Mouse (Mus musculus) liver, embryonic 15.5 days (tissue): ENCODE measurements around the gene Lacc1. TPM values are rescaled to one million over a fixed set of nuclear protein-coding genes. Genes with fewer than 3 reads are reported as not detected.
A peak's percentile ranks its signal among the peaks of the same experiment; 100 is the strongest.

Experiments
- ATAC-seq: fragments of 200-750 bp; cut with Nextera tagmentation; 2 replicates; pipeline ENCODE4 v1.8.0; 2017; ENCODE audit warnings: moderate number of reproducible peaks, mild to moderate bottlenecking, moderate library complexity; ENCODE audit not compliant: insufficient read depth
- H3K27ac ChIP-seq: fragments of 300-500 bp; sonication (generic); replicated peaks from 2 replicates; pipeline ENCODE4 v1.5.1; 2015; ENCODE audit warnings: mild to moderate bottlenecking, inconsistent platforms
- H3K27me3 ChIP-seq: fragments of 300-500 bp; sonication (generic); 2 replicates; pipeline ENCODE4 v1.6.1; 2015; ENCODE audit warnings: mild to moderate bottlenecking, inconsistent platforms
- H3K36me3 ChIP-seq: fragments of 300-500 bp; sonication (generic); replicated peaks from 2 replicates; pipeline ENCODE4 v1.6.1; 2015; ENCODE audit warnings: moderate library complexity, mild to moderate bottlenecking, inconsistent platforms
- H3K4me1 ChIP-seq: fragments of 300-500 bp; sonication (generic); replicated peaks from 2 replicates; pipeline ENCODE4 v1.6.1; 2015; ENCODE audit warnings: inconsistent platforms
- H3K4me2 ChIP-seq: fragments of 300-500 bp; sonication (generic); 2 replicates; pipeline ENCODE4 v1.6.1; 2015; ENCODE audit warnings: moderate library complexity, mild to moderate bottlenecking, inconsistent platforms
- H3K4me3 ChIP-seq: fragments of 300-500 bp; sonication (generic); replicated peaks from 2 replicates; pipeline ENCODE4 v1.5.1; 2015; ENCODE audit warnings: mild to moderate bottlenecking, inconsistent platforms
- H3K9ac ChIP-seq: fragments of 300-500 bp; sonication (generic); 2 replicates; pipeline ENCODE4 v1.6.1; 2015; ENCODE audit warnings: moderate library complexity, mild to moderate bottlenecking, inconsistent platforms
- H3K9me3 ChIP-seq: fragments of 300-500 bp; sonication (generic); replicated peaks from 2 replicates; pipeline ENCODE4 v1.6.1; 2016; ENCODE audit warnings: inconsistent platforms
- WGBS: fragments of 180-500 bp; shearing (Covaris S2); methylation state at CpG from one replicate; pipeline ENCODE4 v1.1.7; 2015; ENCODE audit warnings: mixed read lengths; ENCODE audit not compliant: insufficient replicate concordance; 5-methylcytosine and 5-hydroxymethylcytosine counted together
- polyA plus RNA-seq: library from polyadenylated mRNA; unstranded; fragments of >200 nt; fragmentation: Nextera tagmentation; extraction: Ambion mirVana; gene quantifications from 2 replicates; pipeline ENCODE4 v1.2.1, GENCODE M21; 2015

The Lacc1 gene
- 3.3 and 4.5 TPM in 2 replicates for polyA plus RNA-seq

DNA sequence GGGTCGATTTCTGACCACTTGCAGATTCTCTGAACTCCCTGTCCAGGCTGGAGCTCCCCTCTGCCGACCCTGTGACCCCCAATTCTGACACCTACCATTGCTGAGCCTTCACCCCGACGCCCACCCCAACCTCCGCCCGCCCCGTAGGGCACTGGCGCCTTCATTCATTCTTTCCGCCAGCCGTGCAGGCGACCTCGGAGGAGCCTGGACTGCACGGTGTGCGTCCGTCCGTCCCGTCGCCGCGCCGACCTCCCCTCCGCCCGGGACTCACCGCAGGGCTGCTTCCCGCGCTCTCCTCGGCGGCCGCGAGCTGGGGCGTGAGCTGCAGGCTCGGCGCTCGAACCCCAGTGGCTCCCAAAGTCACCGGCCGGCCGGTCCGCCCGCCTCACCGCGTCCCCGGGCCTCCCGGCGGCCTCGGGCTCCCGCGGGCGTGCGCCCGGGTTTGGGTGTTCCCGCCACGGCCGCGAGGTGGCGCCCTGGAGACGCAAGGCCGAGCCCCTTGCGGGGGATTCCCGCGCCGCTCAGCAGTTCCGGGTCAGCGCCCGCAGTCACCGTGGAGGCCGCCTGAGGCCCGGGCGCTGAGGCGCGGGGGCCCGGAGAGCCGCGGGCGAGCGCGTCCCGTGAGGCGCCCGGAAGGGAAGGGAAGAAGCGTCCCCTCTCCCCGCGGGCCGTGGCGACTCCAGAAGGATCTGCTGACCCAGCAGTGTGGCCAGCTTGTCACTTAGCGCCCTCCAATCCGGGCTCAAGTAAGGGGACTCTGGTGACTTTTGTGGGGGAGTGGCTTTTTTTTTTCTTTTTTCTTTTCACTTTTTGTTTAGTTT, at the start of gene Lacc1, which contains the start of gene Ccdc122:
Gene Lacc1 (minus strand): TSS at position 679 of the 821 bp plus-strand sequence.
Gene Ccdc122 (plus strand): TSS at position 547 of the 821 bp plus-strand sequence.
- Histone ChIP-seq H3K36me3 (no peaks in the 10 kb centered on the region), H3K9me3 (no peaks in the 10 kb centered on the region), H3K27me3 (peaks cover 6% of the 10 kb centered on the region; the same call in 1 of the 2 replicates), H3K9ac (peak within 1 kb of the TSS; percentile 61), H3K4me2 (peak within 1 kb of the TSS; percentile 80), H3K27ac (peak within 1 kb of the TSS; percentile 53; the same call in 1 of the 2 replicates), H3K4me3 (peak within 1 kb of the TSS; percentile 69), H3K4me1 (peaks cover 27% of the 10 kb centered on the region; the same call in 1 of the 2 replicates)
- peak; percentile 77 for ATAC-seq
- WGBS = under 1% methylated on average over 83 of the region's 86 CpGs

DNA sequence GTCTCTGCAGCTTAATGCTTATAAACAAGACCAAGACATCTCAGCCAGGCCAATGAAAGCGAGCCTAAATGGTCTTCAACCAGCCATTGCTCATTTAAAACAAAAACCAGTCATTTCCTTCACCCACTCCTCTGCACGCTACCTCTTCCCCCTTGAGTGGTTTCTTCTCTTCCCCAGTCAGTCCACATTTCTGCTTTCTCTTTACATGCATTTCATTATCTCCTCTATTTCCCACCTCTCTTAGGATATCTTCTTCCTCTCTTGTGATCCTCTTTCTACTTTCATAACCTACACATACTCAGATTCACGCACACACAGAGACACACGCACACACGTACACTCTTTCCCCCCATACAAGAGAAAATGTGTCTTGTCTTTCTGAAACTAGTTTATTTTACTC, 44.5 kb upstream of the Lacc1 start:
- Histone ChIP-seq H3K4me1 (no peaks in the 10 kb centered on the region), H3K9ac (no peak overlapping the region), H3K27ac (no peak overlapping the region), H3K27me3 (no peaks in the 10 kb centered on the region), H3K9me3 (no peaks in the 10 kb centered on the region), H3K36me3 (no peaks in the 10 kb centered on the region), H3K4me3 (no peak overlapping the region), H3K4me2 (no peak overlapping the region)
- ATAC-seq = no peak
- WGBS = 71% methylated on average over 5 of the region's 5 CpGs

DNA sequence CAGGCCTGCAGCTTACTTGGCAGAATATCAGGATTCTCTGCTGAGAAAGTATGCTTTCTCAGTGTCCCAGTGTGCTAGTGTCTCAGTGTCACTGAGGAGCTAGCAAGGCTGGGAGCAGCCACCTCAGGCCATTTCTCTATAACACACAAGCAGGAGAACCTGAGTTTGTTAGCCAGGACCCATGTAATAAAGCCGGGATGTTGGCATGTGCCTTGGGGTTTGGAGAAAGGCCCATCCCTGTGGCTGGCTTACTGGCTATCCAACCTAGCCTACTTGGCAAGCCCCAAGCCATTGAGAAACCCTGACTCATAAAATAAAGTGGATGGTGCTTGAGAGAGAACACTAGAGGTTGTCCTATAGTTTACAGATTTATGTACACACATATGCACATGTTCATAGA, 32.7 kb upstream of the Lacc1 start:
- ATAC-seq = no peak
- 58% methylated on average over 1 of the region's 1 CpGs for WGBS
- no peaks in the 10 kb centered on the region for H3K27me3 ChIP-seq
- no peaks in the 10 kb centered on the region for H3K9me3 ChIP-seq
- H3K4me2 ChIP-seq = no peak overlapping the region
- H3K36me3 ChIP-seq = no peaks in the 10 kb centered on the region
- H3K9ac ChIP-seq = no peak overlapping the region
- no peak overlapping the region for H3K27ac ChIP-seq
- H3K4me1 ChIP-seq = no peaks in the 10 kb centered on the region
- no peak overlapping the region for H3K4me3 ChIP-seq

DNA sequence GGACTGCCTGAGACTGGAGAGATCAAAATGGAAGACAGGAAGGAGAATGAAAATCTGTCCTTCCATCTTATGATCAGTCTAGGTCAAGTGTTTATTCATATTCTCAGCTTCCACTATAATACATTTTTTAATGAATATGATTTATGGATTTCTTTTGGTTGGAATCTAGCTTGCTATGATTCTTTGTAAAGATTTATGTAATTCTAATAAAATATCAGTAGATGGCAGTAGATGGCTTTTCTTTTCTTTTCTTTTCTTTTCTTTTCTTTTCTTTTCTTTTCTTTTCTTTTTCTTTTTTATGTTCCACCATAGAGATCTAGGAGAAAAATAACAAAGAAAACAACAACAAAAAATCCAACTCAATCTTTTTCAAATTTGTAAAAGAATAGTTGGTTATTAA, 16.6 kb upstream of the Lacc1 start:
- H3K4me3 ChIP-seq = no peak overlapping the region
- H3K4me2 ChIP-seq = no peak overlapping the region
- H3K27ac ChIP-seq = no peak overlapping the region
- no peaks in the 10 kb centered on the region for H3K36me3 ChIP-seq
- no peaks in the 10 kb centered on the region for H3K4me1 ChIP-seq
- no peaks in the 10 kb centered on the region for H3K9me3 ChIP-seq
- H3K27me3 ChIP-seq = no peaks in the 10 kb centered on the region
- H3K9ac ChIP-seq = no peak overlapping the region
- ATAC-seq = no peak

DNA sequence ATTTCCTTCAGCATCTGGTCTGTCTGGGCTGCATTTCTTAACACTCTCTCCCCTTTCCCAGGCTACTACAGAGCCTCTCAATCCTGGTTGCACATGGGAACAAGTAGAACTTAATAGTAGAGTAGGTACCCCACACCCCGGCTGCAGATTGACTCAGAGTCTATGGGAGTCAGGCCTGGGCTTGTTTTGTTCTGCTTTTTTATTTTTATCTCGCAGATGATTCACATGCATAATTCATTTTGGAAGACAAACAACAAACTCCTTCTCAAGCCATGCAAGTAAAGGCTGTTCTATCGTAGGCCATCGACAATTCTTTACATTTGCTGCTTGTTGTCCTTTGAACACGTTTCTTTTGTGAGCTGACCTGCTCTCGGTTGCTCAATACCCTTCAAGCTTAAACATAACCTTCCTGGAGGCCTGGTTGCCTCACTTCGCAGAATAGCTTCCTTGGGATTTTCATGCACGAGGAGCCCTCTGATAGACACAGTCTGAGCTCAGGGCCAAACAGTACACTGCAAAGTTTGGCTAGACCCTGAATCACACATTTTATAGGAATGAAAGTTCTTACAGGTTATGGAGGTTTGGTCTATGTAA, 1.2 kb upstream of the Lacc1 start:
- 48% methylated on average over 8 of the region's 8 CpGs for WGBS
- Histone ChIP-seq H3K4me3 (no peak overlapping the region), H3K4me1 (peaks cover 27% of the 10 kb centered on the region; the same call in 1 of the 2 replicates), H3K9me3 (no peaks in the 10 kb centered on the region), H3K4me2 (no peak overlapping the region; the same call in 1 of the 2 replicates), H3K27ac (no peak overlapping the region), H3K36me3 (no peaks in the 10 kb centered on the region), H3K27me3 (peaks cover 6% of the 10 kb centered on the region; the same call in 1 of the 2 replicates), H3K9ac (no peak overlapping the region)
- no peak for ATAC-seq

DNA sequence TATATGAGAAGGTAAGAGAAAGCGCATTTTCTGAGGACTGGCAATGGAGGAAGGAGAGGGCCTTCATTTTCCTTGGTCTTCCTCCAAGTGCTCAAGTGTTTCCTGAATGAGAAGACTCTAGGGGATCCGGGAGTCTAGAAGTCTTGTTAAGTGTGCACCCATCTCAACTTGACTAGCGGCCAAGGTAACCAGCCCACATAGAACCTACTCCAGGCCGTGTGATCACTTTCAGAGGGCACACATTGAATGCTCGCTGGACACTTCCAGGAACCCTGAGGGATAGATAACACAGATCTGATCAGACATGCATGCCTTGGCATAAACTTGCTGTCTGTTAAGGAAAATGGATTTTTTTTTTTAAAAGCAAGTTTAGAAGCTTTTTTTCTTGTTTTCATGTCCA, 626 bp upstream of the Lacc1 start:
- Histone ChIP-seq H3K27me3 (peaks cover 6% of the 10 kb centered on the region; the same call in 1 of the 2 replicates), H3K36me3 (no peaks in the 10 kb centered on the region), H3K27ac (no peak overlapping the region), H3K9me3 (no peaks in the 10 kb centered on the region), H3K4me1 (peaks cover 27% of the 10 kb centered on the region; the same call in 1 of the 2 replicates), H3K9ac (no peak overlapping the region), H3K4me2 (peak overlapping the region; percentile 80), H3K4me3 (no peak overlapping the region)
- WGBS = 54% methylated on average over 5 of the region's 5 CpGs
- ATAC-seq = no peak

DNA sequence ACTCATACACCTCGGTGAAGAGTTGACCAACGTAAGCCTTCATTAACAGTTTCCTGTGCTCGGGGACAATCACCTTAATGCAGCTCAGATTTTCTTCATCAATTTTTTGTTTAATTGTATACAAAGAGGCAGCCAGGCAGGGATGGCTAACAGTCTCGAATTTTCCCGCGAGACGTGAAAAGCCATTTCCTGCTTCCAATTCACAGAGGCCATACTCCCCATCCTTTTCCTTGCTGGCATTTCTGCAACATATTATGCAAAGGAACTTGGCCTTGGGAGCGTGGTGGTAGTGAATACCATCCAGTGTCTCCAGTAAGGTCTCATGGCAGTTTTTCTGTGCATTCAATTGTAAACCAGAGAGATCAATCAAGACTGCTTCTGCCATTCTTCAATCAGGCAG, 1.7 kb downstream of the Lacc1 start:
- H3K36me3 ChIP-seq = peaks cover 4% of the 10 kb centered on the region; the same call in 1 of the 2 replicates
- peaks cover 6% of the 10 kb centered on the region; the same call in 1 of the 2 replicates for H3K27me3 ChIP-seq
- H3K4me2 ChIP-seq = peak overlapping the region; percentile 23
- no peak overlapping the region for H3K4me3 ChIP-seq
- peak overlapping the region; percentile 48 for H3K27ac ChIP-seq
- no peak for ATAC-seq
- 63% methylated on average over 8 of the region's 8 CpGs for WGBS
- H3K4me1 ChIP-seq = peaks cover 27% of the 10 kb centered on the region; the same call in 1 of the 2 replicates
- H3K9ac ChIP-seq = no peak overlapping the region
- no peaks in the 10 kb centered on the region for H3K9me3 ChIP-seq

DNA sequence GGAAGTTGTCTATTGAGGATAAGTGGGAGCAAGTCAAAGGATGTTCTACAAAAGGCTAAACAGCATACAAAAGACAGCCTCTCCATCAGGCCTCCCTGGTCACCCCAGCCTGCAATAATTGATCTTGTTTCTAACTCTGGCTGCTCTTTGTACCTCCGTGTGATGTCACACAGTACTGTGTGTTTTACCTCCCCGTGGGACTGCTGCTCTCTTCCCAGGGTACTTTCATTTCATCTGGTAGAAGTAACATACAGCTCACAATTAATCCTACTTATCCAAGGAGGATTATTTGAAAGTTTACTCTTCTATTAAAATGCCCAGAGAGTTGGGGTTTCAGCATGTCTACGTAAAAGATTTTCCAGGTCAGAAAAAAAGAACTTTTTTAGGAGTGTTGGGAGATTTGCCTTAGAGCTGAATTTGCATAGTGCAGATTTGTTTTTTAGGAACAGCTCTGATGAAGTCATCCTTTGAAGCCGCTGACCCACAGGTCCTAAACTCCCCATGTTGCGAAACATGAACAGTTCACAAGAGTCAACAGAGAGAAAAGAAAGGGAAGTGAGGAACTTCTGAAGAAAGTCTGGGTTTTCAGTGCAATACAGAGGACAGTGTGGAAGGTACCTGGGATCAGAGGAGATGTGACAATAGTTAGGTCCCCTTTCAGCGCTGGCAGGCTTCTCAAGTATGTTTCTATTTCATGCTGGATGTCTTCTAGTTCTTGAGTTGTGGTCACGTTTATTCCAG, 2.4 kb downstream of the Lacc1 start:
- peak; percentile 47 for ATAC-seq
- 52% methylated on average over 7 of the region's 7 CpGs for whole genome bisulfite sequencing
- Histone ChIP-seq H3K27ac (peak overlapping the region; percentile 48), H3K4me1 (peaks cover 27% of the 10 kb centered on the region; the same call in 1 of the 2 replicates), H3K36me3 (peaks cover 4% of the 10 kb centered on the region; the same call in 1 of the 2 replicates), H3K4me3 (no peak overlapping the region), H3K9ac (no peak overlapping the region), H3K27me3 (peaks cover 6% of the 10 kb centered on the region; the same call in 1 of the 2 replicates), H3K4me2 (peak overlapping the region; percentile 23; the same call in 1 of the 2 replicates), H3K9me3 (no peaks in the 10 kb centered on the region)

DNA sequence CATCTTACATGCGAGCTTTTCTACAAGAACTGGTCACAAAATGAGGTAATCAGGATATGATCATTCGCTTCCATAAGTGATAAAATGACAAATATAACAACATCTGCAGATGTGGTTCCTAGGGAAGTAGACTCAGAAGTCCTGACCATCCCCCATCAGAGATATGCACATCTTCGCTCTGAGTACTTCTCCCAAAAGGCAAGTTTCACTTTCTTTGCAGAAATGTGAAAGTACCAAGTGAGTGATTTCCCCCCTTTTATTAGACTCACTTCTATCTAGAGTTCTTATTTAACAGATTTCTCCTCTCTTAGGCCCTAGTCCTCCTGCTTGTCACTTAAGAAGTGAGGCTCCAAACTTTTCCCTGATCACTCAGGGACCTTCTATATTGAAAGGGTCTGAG, 3.3 kb downstream of the Lacc1 start:
- WGBS = 70% methylated on average over 3 of the region's 3 CpGs
- H3K9me3 ChIP-seq = no peaks in the 10 kb centered on the region
- H3K4me2 ChIP-seq = no peak overlapping the region
- no peak overlapping the region for H3K4me3 ChIP-seq
- no peak overlapping the region for H3K27ac ChIP-seq
- no peak for ATAC-seq
- no peak overlapping the region for H3K9ac ChIP-seq
- peaks cover 27% of the 10 kb centered on the region; the same call in 1 of the 2 replicates for H3K4me1 ChIP-seq
- peaks cover 4% of the 10 kb centered on the region; the same call in 1 of the 2 replicates for H3K36me3 ChIP-seq
- peaks cover 6% of the 10 kb centered on the region; the same call in 1 of the 2 replicates for H3K27me3 ChIP-seq

DNA sequence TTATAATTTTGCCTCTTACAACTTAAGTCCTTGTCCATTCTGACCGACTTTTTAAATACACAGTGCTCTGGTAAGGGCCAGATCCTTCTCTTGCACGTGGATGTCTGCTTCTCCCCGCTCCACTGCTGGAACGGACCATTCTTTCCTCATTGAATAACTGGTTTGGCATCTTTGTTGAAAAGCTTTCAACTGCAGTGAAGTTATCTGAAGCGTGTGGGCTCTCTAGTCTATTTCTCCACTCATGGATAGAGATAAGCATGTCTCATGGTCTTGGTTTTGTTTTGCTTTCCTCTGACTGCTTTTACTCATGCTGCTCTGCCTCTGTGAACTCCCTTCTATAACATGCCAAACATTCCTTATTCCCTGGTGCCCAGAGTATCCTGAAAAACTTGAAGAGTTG, 4.3 kb downstream of the Lacc1 start:
- Histone ChIP-seq H3K27me3 (peaks cover 6% of the 10 kb centered on the region; the same call in 1 of the 2 replicates), H3K9me3 (no peaks in the 10 kb centered on the region), H3K36me3 (peaks cover 4% of the 10 kb centered on the region; the same call in 1 of the 2 replicates), H3K27ac (no peak overlapping the region), H3K9ac (no peak overlapping the region), H3K4me1 (peaks cover 20% of the 10 kb centered on the region; the same call in 1 of the 2 replicates), H3K4me3 (no peak overlapping the region), H3K4me2 (no peak overlapping the region)
- ATAC-seq = no peak
- WGBS = 57% methylated on average over 5 of the region's 5 CpGs
